Mouse (Mus musculus) heart, postnatal 36 days (tissue): ENCODE data around the gene Fgl2. TPM values are rescaled to one million over a fixed set of nuclear protein-coding genes. Genes with fewer than 3 reads are reported as not detected.
"Not testable (repeated sequence)": the region's sequence is repeated elsewhere in the genome, so short reads cannot be mapped to it uniquely, and the experiment has no call there.

Source experiments
- DNase-seq, 2 experiments: peaks; one replicate each; pipeline ENCODE4 v3.0.0; 2021 to 2022
- intact Hi-C: fragments of 180-260 bp; cut with DNase I; formaldehyde crosslinking; loops from one replicate; pipeline ENCODE4 v1.15.1; 2025
- total RNA-seq, 2 experiments: library from RNA; stranded (reverse); gene quantifications; 2 replicates each; pipeline ENCODE4 v1.2.3; 2021

The Fgl2 gene
- total RNA-seq, result 10 to 100 TPM; 30.7 to 34.7 TPM

GRCm38 (mm10) chr5:21372493-21373179 is at the start of gene Fgl2:
Gene Fgl2 (plus strand): TSS chr5:21372642.
- peak; percentile 72 to 74 for DNase-seq
- intact Hi-C loops, result loop anchor here (2.0 to 5.0 kb wide), 2 partner anchors 40 to 94 kb away; no protein-coding TSS in a partner anchor

GRCm38 (mm10) chr5:21326494-21326893 is 45.9 kb upstream of the Fgl2 start:
- peak; percentile 66 to 77 for DNase-seq
- intact Hi-C loops, result loop anchor here (1.0 to 5.0 kb wide), 2 partner anchors 94 to 261 kb away; no protein-coding TSS in a partner anchor

- peak in 1 of 2 experiments; percentile 17 for DNase-seq
- intact Hi-C loops, result loop anchor here (5.0 kb wide), 1 partner anchor 259 kb away; no protein-coding TSS in a partner anchor
Measured at GRCm38 (mm10) chr5:21328560-21328959, 43.9 kb upstream of the Fgl2 start.

GRCm38 (mm10) chr5:21329672-21330665 is 42.5 kb upstream of the Fgl2 start:
- intact Hi-C loops, result loop anchor here (2.0 to 5.0 kb wide), 3 partner anchors 42 to 257 kb away; partner anchors contain the start of gene Fgl2
- DNase-seq, result peak in 1 of 2 experiments; percentile 36

GRCm38 (mm10) chr5:21331656-21332055 is 40.8 kb upstream of the Fgl2 start:
- DNase-seq, result no peak

GRCm38 (mm10) chr5:21332119-21332518 is 40.3 kb upstream of the Fgl2 start:
- DNase-seq, result peak in 1 of 2 experiments; percentile 13
- intact Hi-C loops, result loop anchor here (5.0 kb wide), 1 partner anchor 40 kb away; the partner anchor contains the start of gene Fgl2

More at GRCm38 (mm10) chr5:21331656-21332055, 40.8 kb upstream of the Fgl2 start:
- intact Hi-C loops, result loop anchor here (2.0 to 5.0 kb wide), 2 partner anchors 41 to 67 kb away; partner anchors contain the start of gene Fgl2

GRCm38 (mm10) chr5:21342265-21342664 is 30.2 kb upstream of the Fgl2 start:
- DNase-seq, intact Hi-C loops: not testable (repeated sequence)

GRCm38 (mm10) chr5:21348366-21348765 is 24.1 kb upstream of the Fgl2 start:
- intact Hi-C loops, result no loop called here
- DNase-seq, result peak in 1 of 2 experiments; percentile 44

GRCm38 (mm10) chr5:21351678-21352077 is 20.8 kb upstream of the Fgl2 start:
- no peak for DNase-seq
- intact Hi-C loops, result no loop called here

- no peak for DNase-seq
- intact Hi-C loops, result no loop called here
Measured at GRCm38 (mm10) chr5:21358648-21359047, 13.8 kb upstream of the Fgl2 start.

GRCm38 (mm10) chr5:21363343-21363742 is 9.1 kb upstream of the Fgl2 start:
- intact Hi-C loops, result no loop called here
- DNase-seq, result no peak

- intact Hi-C loops, result no loop called here
- DNase-seq, result no peak
Measured at GRCm38 (mm10) chr5:21366338-21367053, 5.9 kb upstream of the Fgl2 start.

GRCm38 (mm10) chr5:21367514-21367913 is 4.9 kb upstream of the Fgl2 start:
- no peak for DNase-seq
- intact Hi-C loops, result no loop called here

- intact Hi-C loops, result loop anchor here (5.0 kb wide), 1 partner anchor 38 kb away; no protein-coding TSS in a partner anchor
- no peak for DNase-seq
Measured at GRCm38 (mm10) chr5:21370218-21370947, 2.1 kb upstream of the Fgl2 start.

GRCm38 (mm10) chr5:21371920-21372319 is 522 bp upstream of the Fgl2 start:
- no peak for DNase-seq
- intact Hi-C loops, result loop anchor here (2.0 to 5.0 kb wide), 2 partner anchors 40 to 93 kb away; no protein-coding TSS in a partner anchor

- intact Hi-C loops, result loop anchor here (2.0 to 5.0 kb wide), 2 partner anchors 41 to 94 kb away; no protein-coding TSS in a partner anchor
- DNase-seq, result no peak
Measured at GRCm38 (mm10) chr5:21373180-21373518, 707 bp downstream of the Fgl2 start.

GRCm38 (mm10) chr5:21376935-21377334 is 4.5 kb downstream of the Fgl2 start:
- intact Hi-C loops, result no loop called here
- DNase-seq, result no peak

- no peak for DNase-seq
- intact Hi-C loops, result no loop called here
Measured at GRCm38 (mm10) chr5:21378397-21378796, 6.0 kb downstream of the Fgl2 start.

- no peak for DNase-seq
- intact Hi-C loops, result no loop called here
Measured at GRCm38 (mm10) chr5:21381986-21382385, 9.5 kb downstream of the Fgl2 start.
